Mouse (Mus musculus) right cerebral cortex, postnatal 4 days (tissue): Measurements from ENCODE around the gene Olfr1252.

Experiments
- DNase-seq: peaks from one replicate; pipeline ENCODE4 v3.0.0-alpha.2; 2022

Gene Olfr1252

GRCm38 (mm10) chr2:89724912-89725311, at the start of gene Olfr1252:
Gene Olfr1252 (minus strand): TSS chr2:89725012.
- no peak for DNase-seq

- no peak for DNase-seq
These were observed 32.2 kb upstream of the Olfr1252 start, which contains the start of gene Olfr1253 for GRCm38 (mm10) chr2:89756990-89757389. Gene Olfr1253 (minus strand): TSS chr2:89757090.

- no peak for DNase-seq
These were observed 32.8 kb downstream of the Olfr1252 start for GRCm38 (mm10) chr2:89691980-89692379.

- DNase-seq = no peak
These were observed 53.0 kb downstream of the Olfr1252 start, which contains the start of gene Olfr1251 for GRCm38 (mm10) chr2:89671836-89672235. Gene Olfr1251 (minus strand): TSS chr2:89671936.
